Mouse (Mus musculus): Measurements from ENCODE around the gene Myadml2.
"Not testable (repeated sequence)": the region's sequence is repeated elsewhere in the genome, so short reads cannot be mapped to it uniquely, and the experiment has no call there.

The Myadml2 gene

DNA sequence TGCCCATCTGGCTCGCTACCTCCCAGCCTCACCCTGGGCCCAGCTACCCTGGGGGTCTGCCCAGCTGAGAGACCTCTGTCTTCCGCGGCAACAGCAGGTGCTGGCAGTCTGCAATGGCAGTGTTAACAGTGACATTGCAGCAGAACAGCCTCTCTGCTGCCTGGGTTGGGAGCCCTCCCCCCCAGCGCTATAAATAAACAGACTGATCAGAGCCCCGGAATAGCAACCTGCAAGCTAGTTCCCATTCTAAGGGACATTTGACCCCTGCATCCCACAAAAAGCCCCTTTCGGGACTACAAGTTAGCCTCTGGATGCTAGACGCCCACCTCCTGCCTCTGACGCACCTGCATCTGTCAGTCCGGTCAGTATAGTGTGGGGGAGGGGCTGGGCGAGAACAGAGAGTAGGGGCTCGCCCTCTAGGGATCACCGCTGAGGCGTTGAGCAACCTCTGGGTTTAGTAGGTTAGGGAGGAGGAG, at the start of gene Myadml2:
Gene Myadml2 (minus strand): TSS at position 158 of the 476 bp plus-strand sequence.
- in situ Hi-C loops (cut with MboI; ENCODE audit: low pct_unique_long_range_greater_than_20kb in 1 of 2, low sequenced_read_pairs in 2 of 2, unreplicated experiment in 1 of 2), result no loop called here

DNA sequence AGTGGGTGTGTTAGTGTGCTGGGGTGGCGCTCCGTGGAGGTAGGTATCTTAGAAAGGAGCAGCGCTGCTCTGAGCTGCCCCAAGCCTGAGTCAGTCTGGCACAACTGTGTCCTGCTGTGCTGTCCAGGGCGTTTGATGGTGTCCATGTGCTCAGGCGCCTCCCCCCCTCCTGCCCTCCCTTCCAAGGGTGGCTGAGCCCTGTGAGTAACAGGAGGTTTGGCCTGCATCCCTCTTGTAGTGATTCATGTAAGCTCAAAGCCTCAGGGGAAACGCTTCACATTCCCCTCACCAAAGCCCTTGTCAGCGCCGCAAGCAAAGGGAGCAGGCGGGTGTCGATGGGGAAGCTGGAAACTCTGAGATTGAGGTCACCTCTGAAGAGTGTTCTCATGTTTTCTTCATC, 49.8 kb upstream of the Myadml2 start:
- in situ Hi-C loops (cut with MboI; ENCODE audit: low pct_unique_long_range_greater_than_20kb in 1 of 2, low sequenced_read_pairs in 2 of 2, unreplicated experiment in 1 of 2), result no loop called here

DNA sequence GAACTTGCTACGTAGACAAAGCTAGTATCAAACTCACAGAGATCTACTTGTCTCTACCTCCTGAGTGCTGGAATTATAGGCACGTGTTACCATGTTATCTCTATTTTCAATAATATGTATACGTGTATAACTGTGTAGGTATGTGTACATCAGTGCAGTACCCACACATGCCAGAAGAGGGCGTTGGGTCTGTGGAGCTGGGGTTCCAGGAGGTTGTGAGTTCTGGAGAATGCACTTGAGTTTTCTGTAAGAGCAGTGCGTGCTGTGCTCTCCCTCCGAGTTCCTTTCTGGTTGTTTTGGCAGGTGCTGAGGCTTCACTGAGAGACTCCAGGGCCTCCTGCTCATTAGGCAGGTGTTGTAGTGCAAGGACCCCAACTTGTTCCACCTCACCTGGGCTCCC, 48.6 kb upstream of the Myadml2 start:
- in situ Hi-C loops (cut with MboI; ENCODE audit: low pct_unique_long_range_greater_than_20kb in 1 of 2, low sequenced_read_pairs in 2 of 2, unreplicated experiment in 1 of 2), result no loop called here

DNA sequence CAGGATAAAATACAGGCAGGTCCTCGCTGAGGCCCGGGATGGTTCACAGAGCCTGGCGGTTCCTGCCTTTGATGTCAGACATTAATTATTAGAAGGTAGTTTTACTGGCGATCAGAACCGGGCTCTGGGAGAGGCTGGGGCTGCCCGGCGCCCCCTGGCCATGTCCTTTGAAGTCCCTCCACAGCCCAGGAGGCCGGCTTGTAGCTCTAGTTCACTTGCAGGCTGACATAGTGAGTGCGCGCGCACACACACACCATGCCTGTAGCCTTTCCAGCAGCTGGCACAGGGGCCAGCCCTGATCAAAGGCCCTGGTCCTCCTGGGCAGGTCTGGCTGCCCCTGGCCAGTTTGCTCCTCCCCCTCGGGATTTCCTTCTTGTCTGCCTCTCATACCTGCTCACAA, 47.7 kb upstream of the Myadml2 start:
- in situ Hi-C loops (cut with MboI; ENCODE audit: low pct_unique_long_range_greater_than_20kb in 1 of 2, low sequenced_read_pairs in 2 of 2, unreplicated experiment in 1 of 2), result no loop called here

DNA sequence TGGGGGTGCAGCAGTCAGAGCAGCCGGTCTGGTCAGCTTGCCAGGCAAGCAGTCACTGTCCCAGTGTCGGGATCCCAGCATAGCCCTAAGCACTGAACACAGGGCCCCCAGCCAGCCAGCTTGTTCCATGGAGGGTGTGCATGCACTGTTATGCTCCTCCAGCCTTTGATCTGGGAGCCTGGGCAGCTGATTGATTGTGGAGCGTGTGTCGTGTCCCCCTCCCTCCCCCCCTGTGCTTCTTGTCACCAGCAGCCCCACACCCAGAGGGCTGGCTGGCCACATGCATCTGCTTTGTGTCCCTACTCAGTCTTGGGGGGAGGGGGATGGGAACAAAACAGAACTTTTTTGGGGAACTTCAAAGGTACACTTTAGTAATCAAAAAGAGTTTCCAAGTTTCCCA, 47.2 kb upstream of the Myadml2 start:
- in situ Hi-C loops (cut with MboI; ENCODE audit: low pct_unique_long_range_greater_than_20kb in 1 of 2, low sequenced_read_pairs in 2 of 2, unreplicated experiment in 1 of 2), result no loop called here

DNA sequence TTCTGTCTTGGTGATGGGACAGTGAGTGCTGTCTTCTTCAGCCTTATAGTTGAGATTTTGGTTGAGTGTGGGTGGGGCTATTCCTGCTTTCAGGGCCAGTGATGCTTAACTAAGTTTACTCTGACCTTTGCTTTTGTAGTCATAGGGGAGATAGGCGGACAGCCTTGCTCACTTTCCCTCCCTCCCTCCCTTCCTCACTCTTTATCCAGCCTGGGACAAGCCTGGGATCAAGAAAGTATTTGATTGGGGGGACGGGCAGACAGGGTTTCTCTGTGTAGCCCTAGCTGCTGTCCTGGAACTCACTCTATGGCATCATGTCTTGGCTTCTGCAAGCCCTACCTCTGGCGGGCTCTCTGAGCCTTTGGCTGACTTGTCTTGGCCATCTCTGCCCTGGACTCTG, 45.5 kb upstream of the Myadml2 start:
- in situ Hi-C loops (cut with MboI; ENCODE audit: low pct_unique_long_range_greater_than_20kb in 1 of 2, low sequenced_read_pairs in 2 of 2, unreplicated experiment in 1 of 2), result no loop called here

DNA sequence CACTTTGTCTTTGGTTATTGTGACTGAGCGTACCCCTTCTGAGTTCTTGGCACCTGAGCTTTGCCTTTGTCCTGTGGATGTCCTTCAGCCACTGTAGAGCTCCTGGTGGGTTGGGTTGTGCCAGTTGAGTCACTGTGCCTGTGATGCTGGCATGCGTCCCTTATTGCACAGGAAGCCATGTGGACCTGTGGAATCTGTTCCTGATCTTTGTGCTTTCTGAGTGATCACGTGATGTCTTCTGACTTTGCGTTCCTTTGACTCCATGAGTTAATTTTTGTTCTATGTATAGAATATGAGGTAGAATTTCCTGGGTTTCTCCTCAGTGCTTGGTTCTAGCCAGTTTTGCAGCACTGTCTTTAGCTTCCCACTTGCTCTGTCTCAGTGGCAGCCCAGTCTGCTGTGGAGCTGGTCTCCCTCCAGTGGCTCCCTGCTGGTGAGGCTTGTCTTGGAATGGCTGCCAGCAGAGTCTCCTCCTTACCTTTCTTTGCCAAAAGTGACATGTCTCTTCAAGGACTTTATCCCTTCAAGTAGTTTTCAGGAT, 44.6 kb upstream of the Myadml2 start:
- in situ Hi-C loops (cut with MboI; ENCODE audit: low pct_unique_long_range_greater_than_20kb in 1 of 2, low sequenced_read_pairs in 2 of 2, unreplicated experiment in 1 of 2), result no loop called here

DNA sequence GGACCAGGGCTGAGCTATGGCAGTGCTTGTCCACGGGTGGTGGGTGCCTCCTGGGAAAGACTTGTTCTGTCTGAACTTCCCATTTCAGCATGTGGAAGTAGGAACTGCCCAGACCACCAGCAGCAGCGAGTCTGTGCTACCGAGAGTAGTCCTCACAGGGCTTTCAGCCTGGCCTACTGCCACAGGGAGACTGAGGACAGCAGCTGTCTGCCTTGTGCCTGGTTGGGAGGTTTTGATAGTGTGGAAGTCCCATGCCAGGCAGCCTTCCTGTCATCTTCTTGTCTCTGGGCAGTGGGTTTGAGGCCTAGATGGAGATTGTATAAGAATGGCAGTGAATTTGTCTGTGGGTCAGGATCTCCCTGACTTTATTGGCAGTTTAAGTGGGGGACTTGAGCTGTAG, 41.4 kb upstream of the Myadml2 start:
- in situ Hi-C loops (cut with MboI; ENCODE audit: low pct_unique_long_range_greater_than_20kb in 1 of 2, low sequenced_read_pairs in 2 of 2, unreplicated experiment in 1 of 2), result no loop called here

DNA sequence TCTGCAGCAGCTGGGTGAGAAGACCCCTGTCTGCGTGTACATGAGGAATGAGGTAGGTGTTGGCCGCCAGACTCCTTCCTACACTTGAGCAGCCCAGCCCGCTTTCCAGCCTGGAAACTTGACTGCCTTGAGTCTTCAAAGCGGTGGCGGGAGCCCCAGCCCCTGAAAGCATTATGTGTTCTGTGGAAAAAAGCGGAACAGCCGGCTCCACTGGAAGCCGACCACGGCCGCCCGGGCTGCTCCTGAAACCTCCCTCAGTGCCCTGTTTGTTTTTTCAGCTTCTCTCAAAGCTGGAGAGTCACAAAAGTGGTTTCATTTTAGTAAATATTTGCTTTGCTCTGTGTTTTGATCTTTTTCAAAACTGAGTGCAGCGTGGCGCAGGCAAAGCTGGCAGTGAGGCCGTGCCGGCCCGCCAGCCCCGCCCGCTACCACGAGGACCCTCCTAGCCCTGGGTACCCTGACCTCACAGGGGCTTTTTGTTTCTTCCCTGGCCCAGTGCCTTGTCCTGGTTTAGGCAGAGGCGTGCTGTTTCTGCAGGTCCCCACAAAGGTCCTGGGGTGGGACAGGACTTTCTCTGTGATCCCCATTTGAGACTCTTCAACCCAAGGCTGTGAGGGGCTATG, 38.8 kb upstream of the Myadml2 start:
- in situ Hi-C loops (cut with MboI; ENCODE audit: low pct_unique_long_range_greater_than_20kb in 1 of 2, low sequenced_read_pairs in 2 of 2, unreplicated experiment in 1 of 2), result no loop called here

DNA sequence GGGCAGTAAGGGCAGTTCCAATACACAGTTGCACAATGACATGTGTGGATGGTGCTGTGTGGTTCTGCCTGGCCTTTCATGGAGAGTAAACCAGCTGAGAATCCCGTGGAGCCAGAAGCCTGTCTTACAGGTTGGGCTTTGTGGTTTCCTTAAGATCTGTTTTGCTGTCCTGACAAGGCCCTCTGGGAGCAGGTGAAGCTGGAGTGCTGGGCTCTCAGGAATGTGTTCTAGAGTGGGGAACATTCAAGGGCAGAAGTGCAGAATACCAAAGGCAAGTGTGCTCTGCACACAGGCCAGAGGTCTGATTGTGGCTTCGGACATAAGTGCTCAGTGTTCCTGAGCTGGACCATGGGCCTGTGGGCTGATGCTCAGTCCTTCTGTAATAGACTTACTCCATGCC, 36.7 kb upstream of the Myadml2 start:
- in situ Hi-C loops (cut with MboI; ENCODE audit: low pct_unique_long_range_greater_than_20kb in 1 of 2, low sequenced_read_pairs in 2 of 2, unreplicated experiment in 1 of 2), result no loop called here

DNA sequence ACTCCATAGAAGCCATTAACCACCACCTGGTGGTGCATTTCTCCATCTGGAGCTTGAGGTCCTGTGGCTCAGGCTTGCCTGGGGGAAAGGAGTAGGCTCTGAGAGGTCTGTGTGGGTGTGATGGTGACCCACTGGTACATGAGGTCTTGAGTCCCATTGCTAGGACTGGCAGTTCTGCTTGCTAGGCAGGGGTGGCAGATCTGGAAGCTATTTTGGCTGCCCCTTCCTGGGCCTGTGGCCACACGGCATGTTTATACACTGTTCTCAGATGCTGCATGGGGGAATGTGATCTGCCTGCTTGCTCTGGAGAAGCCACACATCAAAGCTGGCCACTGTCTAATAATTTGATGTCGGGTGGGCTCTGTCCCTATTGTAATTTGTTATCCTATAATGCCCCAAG, 36.1 kb upstream of the Myadml2 start:
- in situ Hi-C loops (cut with MboI; ENCODE audit: low pct_unique_long_range_greater_than_20kb in 1 of 2, low sequenced_read_pairs in 2 of 2, unreplicated experiment in 1 of 2), result no loop called here

DNA sequence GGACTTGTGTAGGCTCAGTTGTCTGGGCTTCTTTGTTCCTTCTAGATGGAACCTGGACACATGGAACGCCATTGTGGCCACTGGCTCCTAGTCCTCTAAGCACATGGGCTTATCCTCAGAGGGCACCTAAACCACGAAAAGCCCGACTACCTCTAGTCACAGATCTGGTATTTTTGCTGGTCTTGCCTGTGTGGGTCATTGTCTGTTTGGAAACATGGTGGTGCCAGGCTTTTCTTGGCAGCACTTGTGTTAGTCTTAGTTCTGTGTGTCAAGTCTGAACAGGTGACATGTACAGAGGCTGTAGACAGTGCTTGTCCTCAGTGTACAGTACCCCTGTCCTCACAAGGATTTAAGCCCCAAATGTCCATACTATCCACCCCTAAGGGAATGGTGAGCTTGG, 35.6 kb upstream of the Myadml2 start:
- in situ Hi-C loops (cut with MboI; ENCODE audit: low pct_unique_long_range_greater_than_20kb in 1 of 2, low sequenced_read_pairs in 2 of 2, unreplicated experiment in 1 of 2), result no loop called here

DNA sequence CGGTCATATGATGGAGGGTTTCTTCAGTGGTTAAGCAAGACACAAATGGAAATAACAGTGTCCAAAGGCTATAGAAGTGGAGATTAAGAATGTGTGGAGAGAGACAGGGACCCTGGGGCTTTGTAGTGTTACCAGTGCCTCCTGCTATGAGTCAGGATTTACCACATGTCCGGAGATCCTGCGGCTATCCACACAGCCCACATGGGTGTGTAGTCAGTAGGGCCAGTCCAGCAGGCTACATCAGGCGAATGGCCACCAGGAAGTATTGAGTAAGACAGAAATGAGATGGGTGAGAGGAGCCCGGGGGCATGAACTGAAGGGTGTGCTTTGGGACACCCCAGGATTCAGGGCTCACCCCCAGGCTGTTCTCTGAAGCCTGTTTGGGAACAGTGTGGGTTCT, 34.7 kb upstream of the Myadml2 start:
- in situ Hi-C loops (cut with MboI; ENCODE audit: low pct_unique_long_range_greater_than_20kb in 1 of 2, low sequenced_read_pairs in 2 of 2, unreplicated experiment in 1 of 2), result no loop called here

DNA sequence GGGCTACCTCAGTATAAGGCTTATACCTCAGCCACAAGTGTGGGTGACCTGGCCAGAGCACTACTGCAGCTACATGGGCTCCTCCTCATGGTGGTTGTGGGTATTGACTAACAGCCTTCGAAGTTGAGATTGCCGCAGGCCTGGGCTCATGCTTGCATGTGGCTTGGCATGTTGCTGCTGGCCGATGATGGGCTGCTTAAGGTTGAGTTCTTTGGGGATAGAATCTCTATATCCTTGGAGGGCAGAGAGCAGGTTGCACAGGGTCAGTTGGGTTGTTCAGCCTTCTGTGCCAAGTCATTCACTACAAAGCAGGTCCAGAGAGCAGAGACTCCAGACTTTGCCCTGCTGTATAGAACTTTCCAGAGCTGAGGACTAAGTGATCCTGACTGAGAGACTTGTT, 32.0 kb upstream of the Myadml2 start:
- in situ Hi-C loops (cut with MboI; ENCODE audit: low pct_unique_long_range_greater_than_20kb in 1 of 2, low sequenced_read_pairs in 2 of 2, unreplicated experiment in 1 of 2), result no loop called here

DNA sequence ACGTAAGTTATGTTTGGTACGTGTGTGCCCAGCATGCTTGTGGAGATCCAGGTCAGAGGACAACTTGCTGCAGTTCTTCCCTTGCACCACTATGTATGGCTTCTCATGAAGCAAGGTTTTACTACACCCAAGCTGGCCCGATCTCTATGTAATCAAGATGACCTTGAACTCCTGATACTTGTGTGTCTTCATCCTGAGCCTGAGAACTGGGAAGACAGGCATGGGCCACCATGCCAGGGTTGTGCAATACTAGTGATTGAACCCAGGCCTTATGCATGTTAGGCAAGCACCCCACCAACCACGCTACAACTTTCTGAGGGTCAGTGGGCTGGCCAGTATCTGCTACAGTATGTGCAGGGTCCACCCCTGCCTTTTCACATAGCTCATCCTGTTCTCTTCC, 29.0 kb upstream of the Myadml2 start:
- in situ Hi-C loops (cut with MboI; ENCODE audit: low pct_unique_long_range_greater_than_20kb in 1 of 2, low sequenced_read_pairs in 2 of 2, unreplicated experiment in 1 of 2), result no loop called here

DNA sequence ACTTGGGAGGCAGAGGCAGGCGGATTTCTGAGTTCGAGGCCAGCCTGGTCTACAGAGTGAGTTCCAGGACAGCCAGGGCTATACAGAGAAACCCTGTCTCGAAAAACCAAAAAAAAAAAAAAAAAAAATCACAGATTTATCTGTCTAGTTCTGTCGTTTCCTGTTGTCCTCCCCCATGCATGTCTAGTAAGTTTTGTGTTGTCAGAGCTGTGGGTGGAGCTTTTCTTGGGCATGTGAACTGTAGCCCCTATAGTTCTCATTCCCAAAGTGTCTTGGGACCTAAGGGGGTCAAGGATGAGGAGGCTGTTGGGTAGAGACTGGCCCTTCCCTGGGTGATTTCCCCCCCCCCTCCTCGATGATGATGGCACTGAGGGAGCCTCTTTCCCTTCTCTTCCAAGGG, 27.9 kb upstream of the Myadml2 start:
- in situ Hi-C loops (cut with MboI; ENCODE audit: low pct_unique_long_range_greater_than_20kb in 1 of 2, low sequenced_read_pairs in 2 of 2, unreplicated experiment in 1 of 2), result not testable (repeated sequence)

DNA sequence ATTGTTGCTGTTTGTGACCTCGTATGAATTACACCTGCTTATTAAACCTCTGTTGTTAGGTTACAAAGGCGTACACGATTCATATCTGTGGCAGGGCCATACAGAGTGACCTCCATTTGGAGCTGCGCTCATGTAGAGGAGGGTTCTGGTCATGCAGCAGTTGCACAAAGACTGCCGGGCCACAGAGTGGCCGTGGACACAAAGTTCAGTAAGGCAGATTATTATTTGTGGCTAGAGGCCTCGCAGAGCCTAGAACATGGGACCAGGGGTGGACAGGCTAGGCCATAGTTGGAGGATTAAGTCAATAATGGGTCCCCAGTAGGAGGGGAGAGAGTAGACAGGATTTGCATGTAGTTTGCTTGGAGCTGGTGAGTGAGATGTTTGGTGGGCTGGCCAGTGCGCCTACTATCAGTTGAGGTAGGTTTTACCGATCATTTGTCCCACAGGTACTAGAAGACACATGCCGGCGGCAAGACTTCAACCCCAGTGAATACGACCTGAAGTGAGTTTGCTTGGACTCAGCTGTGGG, 25.7 kb upstream of the Myadml2 start:
- in situ Hi-C loops (cut with MboI; ENCODE audit: low pct_unique_long_range_greater_than_20kb in 1 of 2, low sequenced_read_pairs in 2 of 2, unreplicated experiment in 1 of 2), result loop anchor here in 1 of 2 experiments (25.0 kb wide), 1 partner anchor 436 kb away; the partner anchor contains the start of gene Bahcc1

DNA sequence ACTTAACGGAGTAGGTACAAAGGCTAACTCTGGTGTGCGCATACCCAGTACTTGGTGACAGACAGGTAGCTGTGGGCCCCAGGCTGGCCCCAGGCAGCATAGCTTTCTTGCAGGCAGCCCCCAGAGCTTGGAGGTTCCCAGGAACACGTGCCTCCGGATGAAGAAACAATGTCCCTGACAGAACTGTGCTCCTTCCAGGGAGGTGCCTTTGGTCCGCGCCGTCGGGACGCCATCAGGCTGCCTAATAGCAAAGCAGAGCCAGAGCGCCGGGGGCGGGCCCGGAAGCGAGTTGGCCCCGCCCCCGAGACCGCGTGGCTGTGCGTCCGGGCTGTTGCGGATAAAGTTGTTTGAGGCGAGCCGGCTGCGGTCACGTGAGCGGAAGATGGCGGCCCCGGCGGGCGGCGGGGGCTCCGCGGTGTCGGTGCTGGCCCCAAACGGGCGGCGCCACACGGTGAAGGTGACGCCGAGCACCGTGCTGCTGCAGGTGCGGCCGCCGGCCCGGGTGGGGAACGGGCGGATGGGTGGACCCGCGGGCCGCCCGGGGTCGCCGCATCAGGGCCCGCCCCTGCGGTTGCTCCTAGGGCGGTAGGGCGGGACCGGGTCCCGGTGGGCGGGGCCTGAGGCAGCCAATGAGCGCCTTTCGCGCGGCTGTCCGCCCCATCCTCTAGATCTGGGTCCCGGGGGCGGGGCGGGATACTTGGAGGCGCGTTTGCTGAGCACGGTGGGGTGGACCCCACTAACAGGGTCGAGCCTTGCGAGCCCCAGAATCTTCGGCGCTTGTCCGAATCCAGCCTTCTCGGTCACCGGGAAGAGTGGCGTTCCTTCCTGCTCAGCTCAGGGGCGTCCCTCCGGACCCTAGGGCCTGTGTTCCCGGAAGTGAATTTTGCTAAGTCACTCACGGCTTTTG, 25.0 kb upstream of the Myadml2 start, which contains the start of gene Aspscr1:
Gene Aspscr1 (plus strand): TSS at position 287 of the 907 bp plus-strand sequence.
- in situ Hi-C loops (cut with MboI; ENCODE audit: low pct_unique_long_range_greater_than_20kb in 1 of 2, low sequenced_read_pairs in 2 of 2, unreplicated experiment in 1 of 2), result loop anchor here in 1 of 2 experiments (25.0 kb wide), 1 partner anchor 436 kb away; the partner anchor contains the start of gene Bahcc1

DNA sequence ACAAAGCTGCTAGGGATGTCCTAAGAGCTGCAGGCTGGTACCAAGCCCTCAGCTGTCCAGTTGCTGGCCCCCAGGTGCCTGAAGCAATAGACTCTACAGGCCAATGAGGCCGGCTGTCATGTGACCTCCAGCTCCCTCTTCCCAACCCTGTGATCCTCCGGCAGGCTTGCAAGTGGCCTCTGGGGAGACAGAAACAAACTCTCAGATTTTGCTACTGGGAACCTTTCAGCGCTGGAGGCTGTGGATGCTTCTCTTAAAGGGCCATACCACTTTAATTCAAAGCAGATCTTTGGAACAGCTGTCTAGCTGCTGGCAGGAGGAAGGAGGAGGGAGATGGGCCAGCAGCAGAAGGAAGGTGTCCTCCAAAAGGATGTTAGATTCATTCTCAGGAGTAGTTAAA, 18.7 kb upstream of the Myadml2 start:
- in situ Hi-C loops (cut with MboI; ENCODE audit: low pct_unique_long_range_greater_than_20kb in 1 of 2, low sequenced_read_pairs in 2 of 2, unreplicated experiment in 1 of 2), result loop anchor here in 1 of 2 experiments (25.0 kb wide), 1 partner anchor 429 kb away; the partner anchor contains the start of gene Bahcc1
